Mouse (Mus musculus): ENCODE data around the gene Car15.

DNA sequence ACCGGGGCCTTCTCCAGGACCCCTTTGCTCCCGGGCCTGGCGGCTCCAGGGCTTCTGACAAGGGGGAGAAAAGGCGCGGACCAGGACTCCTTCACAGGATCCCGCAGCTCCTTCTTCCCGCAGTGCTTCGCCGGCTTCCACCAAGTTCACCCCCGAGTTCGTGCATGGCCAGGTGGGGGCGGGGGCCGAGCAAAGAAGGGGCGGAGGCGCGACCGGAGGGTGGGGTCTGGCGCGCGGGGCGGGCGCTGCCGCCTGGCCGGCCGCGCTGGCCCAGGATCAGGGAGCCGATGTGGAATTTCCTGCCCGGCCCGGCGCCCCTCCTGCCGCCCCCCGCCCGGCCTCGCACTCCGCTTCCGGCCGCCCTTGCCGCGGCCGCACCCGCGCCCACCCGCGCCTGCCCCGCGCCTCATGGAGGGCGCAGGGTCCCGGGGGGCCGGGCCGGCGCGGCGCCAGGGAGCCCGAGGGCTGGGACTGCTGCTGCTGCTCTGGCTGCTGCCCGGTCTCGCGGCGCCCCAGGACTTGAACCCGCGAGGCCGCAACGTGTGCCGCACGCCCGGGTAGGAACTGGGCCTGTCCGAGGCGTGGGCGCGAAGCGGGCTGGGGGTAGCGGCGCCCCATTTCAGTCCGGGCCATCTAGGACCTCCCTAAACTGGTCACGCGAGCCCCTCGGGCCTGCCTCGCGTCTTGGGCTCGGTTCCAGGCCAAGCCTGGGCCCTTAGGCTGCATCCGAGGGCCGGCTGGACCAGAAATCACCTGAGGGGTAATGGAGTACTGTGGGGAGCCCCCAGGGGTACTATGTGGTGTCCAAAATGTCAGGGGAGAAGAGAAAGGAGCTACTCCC is 41.0 kb downstream of the Car15 start, which contains the start of gene Scarf2:
- TF ChIP-seq CTCF (IDR thresholded peaks at IDR 0.05; ENCODE audit: low read depth) (no peak), EP300 (IDR thresholded peaks at IDR 0.05; ENCODE audit: low read depth) (no peak)
